Mouse (Mus musculus) limb, embryonic 11.5 days (tissue): ENCODE data around the gene Ptpn3. TPM values are rescaled to one million over a fixed set of nuclear protein-coding genes. Genes with fewer than 3 reads are reported as not detected.

Source experiments
- ATAC-seq: fragments of 200-750 bp; cut with Nextera tagmentation; 2 replicates; pipeline ENCODE4 v1.8.0; 2017; ENCODE audit warnings: low read depth; ENCODE audit not compliant: insufficient number of reproducible peaks, low FRiP score, low TSS enrichment
- DNase-seq: peaks from one replicate; pipeline ENCODE4 v3.0.0-alpha.2; 2015; ENCODE audit warnings: low spot score
- H3K27ac ChIP-seq: fragments of 300-500 bp; sonication (generic); replicated peaks from 2 replicates; pipeline ENCODE4 v1.5.1; 2014; ENCODE audit warnings: low read depth, mild to moderate bottlenecking, low read length
- H3K27me3 ChIP-seq: fragments of 300-500 bp; sonication (generic); 2 replicates; pipeline ENCODE4 v1.6.1; 2014; ENCODE audit warnings: mild to moderate bottlenecking, low read length, mixed read lengths; ENCODE audit not compliant: control insufficient read depth, insufficient read depth
- H3K36me3 ChIP-seq: fragments of 300-500 bp; sonication (generic); 2 replicates; pipeline ENCODE4 v1.6.1; 2014; ENCODE audit warnings: mild to moderate bottlenecking, low read length, moderate library complexity, mixed read lengths; ENCODE audit not compliant: control insufficient read depth, insufficient read depth
- H3K4me1 ChIP-seq: fragments of 300-500 bp; sonication (generic); 2 replicates; pipeline ENCODE4 v1.6.1; 2014; ENCODE audit warnings: low read length, mixed read lengths; ENCODE audit not compliant: control insufficient read depth, insufficient read depth
- H3K4me2 ChIP-seq: fragments of 300-500 bp; sonication (generic); 2 replicates; pipeline ENCODE4 v1.6.1; 2014; ENCODE audit warnings: low read depth, mild to moderate bottlenecking, moderate library complexity; ENCODE audit not compliant: severe bottlenecking
- H3K4me3 ChIP-seq: fragments of 300-500 bp; sonication (generic); 2 replicates; pipeline ENCODE4 v1.5.1; 2014; ENCODE audit warnings: low read depth, low read length
- H3K9ac ChIP-seq: fragments of 300-500 bp; sonication (generic); 2 replicates; pipeline ENCODE4 v1.6.1; 2014; ENCODE audit warnings: mild to moderate bottlenecking, low read length
- H3K9me3 ChIP-seq: fragments of 300-500 bp; sonication (generic); 2 replicates; pipeline ENCODE4 v1.6.1; 2016; ENCODE audit warnings: low read length; ENCODE audit not compliant: control insufficient read depth
- WGBS: fragments of 180-500 bp; shearing (Covaris S2); extraction: QIAGEN DNeasy Blood & Tissue Kit; methylation state at CpG from one replicate; pipeline ENCODE4 v1.1.7; 2014; 5-methylcytosine and 5-hydroxymethylcytosine counted together
- polyA plus RNA-seq: library from polyadenylated mRNA; unstranded; fragments of >200 nt; fragmentation: Nextera tagmentation; extraction: Ambion mirVana; gene quantifications from 2 replicates; pipeline ENCODE4 v1.2.1, GENCODE M21; 2014

The Ptpn3 gene
- polyA plus RNA-seq, 1 experiment from 2014 or later: 0.73 TPM

- DNase-seq: peak; percentile 42
- Histone ChIP-seq H3K4me2 (peak overlapping the region; percentile 0; the same call in 1 of the 2 replicates), H3K36me3 (no peaks in the 10 kb centered on the region)
These were observed 52.5 kb downstream of the Ptpn3 start for GRCm38 (mm10) chr4:57249108-57249507.

GRCm38 (mm10) chr4:57244874-57245273, 56.8 kb downstream of the Ptpn3 start:
- DNase-seq (no peak), ATAC-seq (no peak)
- Histone ChIP-seq H3K4me3 (no peak overlapping the region), H3K9ac (no peak overlapping the region), H3K9me3 (no peaks in the 10 kb centered on the region), H3K36me3 (no peaks in the 10 kb centered on the region), H3K4me2 (no peak overlapping the region), H3K4me1 (peaks cover 9% of the 10 kb centered on the region), H3K27me3 (no peaks in the 10 kb centered on the region), H3K27ac (no peak overlapping the region)
- WGBS: 90% methylated on average over 10 of the region's 10 CpGs

More at GRCm38 (mm10) chr4:57249108-57249507, 52.5 kb downstream of the Ptpn3 start:
- Histone ChIP-seq H3K27me3 (no peaks in the 10 kb centered on the region), H3K4me3 (no peak overlapping the region), H3K9ac (no peak overlapping the region), H3K4me1 (peaks cover 9% of the 10 kb centered on the region), H3K9me3 (no peaks in the 10 kb centered on the region), H3K27ac (0 out of 2 replicates have a peak overlapping the region, but pooled peaks have one; percentile 36)
- WGBS: 4% methylated on average over 8 of the region's 8 CpGs
- 0 out of 2 replicates have a peak, but pooled peaks have one; percentile 23 for ATAC-seq

- no peak overlapping the region for H3K9ac ChIP-seq
- no peak overlapping the region for H3K4me2 ChIP-seq
- WGBS: 62% methylated on average over 11 of the region's 11 CpGs
- H3K9me3 ChIP-seq: no peaks in the 10 kb centered on the region
- ATAC-seq: no peak
- no peak for DNase-seq
- no peaks in the 10 kb centered on the region for H3K36me3 ChIP-seq
- no peaks in the 10 kb centered on the region for H3K4me1 ChIP-seq
- H3K27ac ChIP-seq: no peak overlapping the region
- H3K4me3 ChIP-seq: no peak overlapping the region
- no peaks in the 10 kb centered on the region for H3K27me3 ChIP-seq
These were observed 58.3 kb downstream of the Ptpn3 start for GRCm38 (mm10) chr4:57243312-57243711.

- Histone ChIP-seq H3K27me3 (no peaks in the 10 kb centered on the region), H3K9ac (no peak overlapping the region), H3K4me2 (no peak overlapping the region), H3K4me1 (no peaks in the 10 kb centered on the region), H3K9me3 (no peaks in the 10 kb centered on the region), H3K27ac (no peak overlapping the region), H3K36me3 (no peaks in the 10 kb centered on the region), H3K4me3 (no peak overlapping the region)
- DNase-seq (no peak), ATAC-seq (no peak)
- WGBS: 88% methylated on average over 10 of the region's 10 CpGs
These were observed 60.7 kb downstream of the Ptpn3 start for GRCm38 (mm10) chr4:57240934-57241333.

GRCm38 (mm10) chr4:57240100-57240499, 61.5 kb downstream of the Ptpn3 start:
- no peak overlapping the region for H3K27ac ChIP-seq
- no peaks in the 10 kb centered on the region for H3K36me3 ChIP-seq
- no peak for ATAC-seq
- DNase-seq: no peak
- no peaks in the 10 kb centered on the region for H3K27me3 ChIP-seq
- H3K9ac ChIP-seq: no peak overlapping the region
- no peak overlapping the region for H3K4me3 ChIP-seq
- H3K4me2 ChIP-seq: no peak overlapping the region
- no peaks in the 10 kb centered on the region for H3K4me1 ChIP-seq
- no peaks in the 10 kb centered on the region for H3K9me3 ChIP-seq
- 81% methylated on average over 7 of the region's 7 CpGs for WGBS

GRCm38 (mm10) chr4:57239112-57239511, 62.5 kb downstream of the Ptpn3 start:
- ATAC-seq (no peak), DNase-seq (no peak)
- no peak overlapping the region for H3K9ac ChIP-seq
- H3K9me3 ChIP-seq: no peaks in the 10 kb centered on the region
- H3K27ac ChIP-seq: no peak overlapping the region
- 64% methylated on average over 6 of the region's 6 CpGs for WGBS
- H3K4me1 ChIP-seq: no peaks in the 10 kb centered on the region
- H3K27me3 ChIP-seq: no peaks in the 10 kb centered on the region
- no peak overlapping the region for H3K4me2 ChIP-seq
- H3K36me3 ChIP-seq: no peaks in the 10 kb centered on the region
- H3K4me3 ChIP-seq: no peak overlapping the region

- Histone ChIP-seq H3K9ac (no peak overlapping the region), H3K4me2 (no peak overlapping the region), H3K27ac (no peak overlapping the region), H3K9me3 (no peaks in the 10 kb centered on the region), H3K36me3 (no peaks in the 10 kb centered on the region), H3K4me3 (no peak overlapping the region), H3K27me3 (no peaks in the 10 kb centered on the region), H3K4me1 (no peaks in the 10 kb centered on the region)
- ATAC-seq (no peak), DNase-seq (no peak)
- WGBS: 81% methylated on average over 7 of the region's 7 CpGs
These were observed 63.5 kb downstream of the Ptpn3 start for GRCm38 (mm10) chr4:57238118-57238517.

- Histone ChIP-seq H3K36me3 (no peaks in the 10 kb centered on the region), H3K27ac (no peak overlapping the region), H3K27me3 (no peaks in the 10 kb centered on the region), H3K9me3 (no peaks in the 10 kb centered on the region), H3K9ac (no peak overlapping the region), H3K4me3 (no peak overlapping the region), H3K4me2 (no peak overlapping the region), H3K4me1 (no peaks in the 10 kb centered on the region)
- no peak for DNase-seq
- WGBS: 81% methylated on average over 5 of the region's 5 CpGs
- no peak for ATAC-seq
These were observed 65.1 kb downstream of the Ptpn3 start for GRCm38 (mm10) chr4:57236513-57236912.

- no peak overlapping the region for H3K27ac ChIP-seq
- no peak overlapping the region for H3K9ac ChIP-seq
- ATAC-seq: no peak
- 82% methylated on average over 4 of the region's 4 CpGs for WGBS
- H3K36me3 ChIP-seq: no peaks in the 10 kb centered on the region
- H3K4me1 ChIP-seq: no peaks in the 10 kb centered on the region
- H3K4me2 ChIP-seq: no peak overlapping the region
- no peak for DNase-seq
- H3K9me3 ChIP-seq: no peaks in the 10 kb centered on the region
- no peaks in the 10 kb centered on the region for H3K27me3 ChIP-seq
- no peak overlapping the region for H3K4me3 ChIP-seq
These were observed 65.9 kb downstream of the Ptpn3 start for GRCm38 (mm10) chr4:57235741-57236140.
